Mouse (Mus musculus): ENCODE data around the gene Grid1. TPM values are rescaled to one million over a fixed set of nuclear protein-coding genes. Genes with fewer than 3 reads are reported as not detected.

Gene Grid1
- polyA plus RNA-seq, 1 experiment = not detected

- Histone ChIP-seq H3K4me2 (ENCODE audit: low read depth) (no peak overlapping the region), H3ac (ENCODE audit: control insufficient read depth, insufficient read length) (no peak overlapping the region), H3K79me2 (ENCODE audit: control insufficient read depth, insufficient read depth) (no peaks in the 10 kb centered on the region), H3K36me3 (ENCODE audit: control insufficient read depth, insufficient read depth) (no peaks in the 10 kb centered on the region), H3K4me3 (no peak overlapping the region), H3K27me3 (ENCODE audit: control insufficient read depth, insufficient read depth, insufficient read length) (no peaks in the 10 kb centered on the region)
- TF ChIP-seq POLR2A (IDR thresholded peaks at IDR 0.05; ENCODE audit: insufficient read length, low read depth) (no peak), TCF12 (IDR thresholded peaks at IDR 0.05; ENCODE audit: insufficient read depth, poor library complexity, severe bottlenecking) (no peak)
These were observed 128.3 kb downstream of the Grid1 start for GRCm38 (mm10) chr14:34948249-34948648.

GRCm38 (mm10) chr14:34952311-34952710 is 132.4 kb downstream of the Grid1 start:
- no peak for TF ChIP-seq MYOD1 (IDR thresholded peaks at IDR 0.05; ENCODE audit: control insufficient read depth in 1 of 3, insufficient read length in 2 of 3, low read depth in 2 of 3)
- no peak for TF ChIP-seq CEBPB (IDR thresholded peaks at IDR 0.05; ENCODE audit: insufficient read depth, poor library complexity, severe bottlenecking)
- TF ChIP-seq POLR2AphosphoS2 (IDR thresholded peaks at IDR 0.05; ENCODE audit: insufficient read length, low read depth) = no peak
- no peaks in the 10 kb centered on the region for H3K36me3 ChIP-seq (ENCODE audit: control insufficient read depth, insufficient read depth)
- H3ac ChIP-seq (ENCODE audit: control insufficient read depth, insufficient read length) = no peak overlapping the region
- no peak overlapping the region for H3K4me2 ChIP-seq (ENCODE audit: low read depth)
- no peak overlapping the region for H3K4me3 ChIP-seq
- no peaks in the 10 kb centered on the region for H3K27me3 ChIP-seq (ENCODE audit: control insufficient read depth, insufficient read depth, insufficient read length)
- H3K79me2 ChIP-seq (ENCODE audit: control insufficient read depth, insufficient read depth) = no peaks in the 10 kb centered on the region

- Histone ChIP-seq H3K27me3 (ENCODE audit: control insufficient read depth, insufficient read depth, insufficient read length) (no peaks in the 10 kb centered on the region), H3K36me3 (ENCODE audit: control insufficient read depth, insufficient read depth) (no peaks in the 10 kb centered on the region), H3K4me3 (no peak overlapping the region), H3ac (ENCODE audit: control insufficient read depth, insufficient read length) (no peak overlapping the region), H3K4me2 (ENCODE audit: low read depth) (no peak overlapping the region), H3K79me2 (ENCODE audit: control insufficient read depth, insufficient read depth) (no peaks in the 10 kb centered on the region)
- no peak for TF ChIP-seq TCF12 (IDR thresholded peaks at IDR 0.05; ENCODE audit: insufficient read depth, poor library complexity, severe bottlenecking)
- TF ChIP-seq SRF (IDR thresholded peaks at IDR 0.05; ENCODE audit: control insufficient read depth, insufficient read length, low read depth) = no peak
- no peak for TF ChIP-seq POLR2A (IDR thresholded peaks at IDR 0.05; ENCODE audit: insufficient read length, low read depth)
These were observed 133.7 kb downstream of the Grid1 start for GRCm38 (mm10) chr14:34953566-34953965.

GRCm38 (mm10) chr14:34955689-34956088 is 135.8 kb downstream of the Grid1 start:
- no peak overlapping the region for H3ac ChIP-seq (ENCODE audit: control insufficient read depth, insufficient read length)
- TF ChIP-seq REST (IDR thresholded peaks at IDR 0.05; ENCODE audit: insufficient read depth, insufficient read length) (no peak), TCF3 (IDR thresholded peaks at IDR 0.05; ENCODE audit: insufficient read length, low read depth) (no peak), MYOG (IDR thresholded peaks at IDR 0.05; ENCODE audit: control insufficient read depth in 1 of 3, insufficient read depth in 1 of 3, insufficient read length in 2 of 3, low read depth in 2 of 3) (no peak)
- no peaks in the 10 kb centered on the region for H3K27me3 ChIP-seq (ENCODE audit: control insufficient read depth, insufficient read depth, insufficient read length)
- no peak overlapping the region for H3K4me3 ChIP-seq
- H3K4me2 ChIP-seq (ENCODE audit: low read depth) = no peak overlapping the region
- H3K36me3 ChIP-seq (ENCODE audit: control insufficient read depth, insufficient read depth) = no peaks in the 10 kb centered on the region
- no peaks in the 10 kb centered on the region for H3K79me2 ChIP-seq (ENCODE audit: control insufficient read depth, insufficient read depth)

GRCm38 (mm10) chr14:34960227-34960626 is 140.3 kb downstream of the Grid1 start:
- no peak overlapping the region for H3K4me3 ChIP-seq
- no peaks in the 10 kb centered on the region for H3K79me2 ChIP-seq (ENCODE audit: control insufficient read depth, insufficient read depth)
- H3K36me3 ChIP-seq (ENCODE audit: control insufficient read depth, insufficient read depth) = no peaks in the 10 kb centered on the region
- no peak overlapping the region for H3K4me2 ChIP-seq (ENCODE audit: low read depth)
- TF ChIP-seq MAX (IDR thresholded peaks at IDR 0.05; ENCODE audit: low read depth) (no peak), POLR2AphosphoS2 (IDR thresholded peaks at IDR 0.05; ENCODE audit: insufficient read length, low read depth) (no peak), TCF12 (IDR thresholded peaks at IDR 0.05; ENCODE audit: insufficient read depth, poor library complexity, severe bottlenecking) (no peak), REST (IDR thresholded peaks at IDR 0.05; ENCODE audit: insufficient read depth, insufficient read length) (no peak), USF1 (IDR thresholded peaks at IDR 0.05; ENCODE audit: low read depth) (no peak), MYOD1 (IDR thresholded peaks at IDR 0.05; ENCODE audit: control insufficient read depth in 1 of 3, insufficient read length in 2 of 3, low read depth in 2 of 3) (no peak), SRF (IDR thresholded peaks at IDR 0.05; ENCODE audit: control insufficient read depth, insufficient read length, low read depth) (no peak), MYOG (IDR thresholded peaks at IDR 0.05; ENCODE audit: control insufficient read depth in 1 of 3, insufficient read depth in 1 of 3, insufficient read length in 2 of 3, low read depth in 2 of 3) (no peak), TCF3 (IDR thresholded peaks at IDR 0.05; ENCODE audit: insufficient read length, low read depth) (no peak), CEBPB (IDR thresholded peaks at IDR 0.05; ENCODE audit: insufficient read depth, poor library complexity, severe bottlenecking) (no peak), POLR2A (IDR thresholded peaks at IDR 0.05; ENCODE audit: insufficient read length, low read depth) (no peak), E2F4 (IDR thresholded peaks at IDR 0.05; ENCODE audit: insufficient read depth) (no peak)
- no peaks in the 10 kb centered on the region for H3K27me3 ChIP-seq (ENCODE audit: control insufficient read depth, insufficient read depth, insufficient read length)
- no peak overlapping the region for H3ac ChIP-seq (ENCODE audit: control insufficient read depth, insufficient read length)

GRCm38 (mm10) chr14:34963616-34964168 is 143.8 kb downstream of the Grid1 start:
- H3K27me3 ChIP-seq (ENCODE audit: control insufficient read depth, insufficient read depth, insufficient read length) = no peaks in the 10 kb centered on the region
- H3K79me2 ChIP-seq (ENCODE audit: control insufficient read depth, insufficient read depth) = no peaks in the 10 kb centered on the region
- no peak for TF ChIP-seq MAX (IDR thresholded peaks at IDR 0.05; ENCODE audit: low read depth)
- TF ChIP-seq POLR2A (IDR thresholded peaks at IDR 0.05; ENCODE audit: insufficient read length, low read depth) = no peak
- TF ChIP-seq REST (IDR thresholded peaks at IDR 0.05; ENCODE audit: insufficient read depth, insufficient read length) = no peak
- no peak for TF ChIP-seq E2F4 (IDR thresholded peaks at IDR 0.05; ENCODE audit: insufficient read depth)
- TF ChIP-seq SRF (IDR thresholded peaks at IDR 0.05; ENCODE audit: control insufficient read depth, insufficient read length, low read depth) = no peak
- TF ChIP-seq TCF12 (IDR thresholded peaks at IDR 0.05; ENCODE audit: insufficient read depth, poor library complexity, severe bottlenecking) = no peak
- TF ChIP-seq USF1 (IDR thresholded peaks at IDR 0.05; ENCODE audit: low read depth) = no peak
- TF ChIP-seq POLR2AphosphoS2 (IDR thresholded peaks at IDR 0.05; ENCODE audit: insufficient read length, low read depth) = no peak
- TF ChIP-seq MYOG (IDR thresholded peaks at IDR 0.05; ENCODE audit: control insufficient read depth in 1 of 3, insufficient read depth in 1 of 3, insufficient read length in 2 of 3, low read depth in 2 of 3) = no peak
- no peak for TF ChIP-seq MYOD1 (IDR thresholded peaks at IDR 0.05; ENCODE audit: control insufficient read depth in 1 of 3, insufficient read length in 2 of 3, low read depth in 2 of 3)
- TF ChIP-seq TCF3 (IDR thresholded peaks at IDR 0.05; ENCODE audit: insufficient read length, low read depth) = no peak
- TF ChIP-seq CEBPB (IDR thresholded peaks at IDR 0.05; ENCODE audit: insufficient read depth, poor library complexity, severe bottlenecking) = no peak
- H3ac ChIP-seq (ENCODE audit: control insufficient read depth, insufficient read length) = no peak overlapping the region
- no peaks in the 10 kb centered on the region for H3K36me3 ChIP-seq (ENCODE audit: control insufficient read depth, insufficient read depth)
- H3K4me2 ChIP-seq (ENCODE audit: low read depth) = no peak overlapping the region
- H3K4me3 ChIP-seq = no peak overlapping the region

All from myocyte (in vitro differentiated cells).